Mouse (Mus musculus) MEL (cell line): Measurements from ENCODE around the gene Meaf6. TPM values are rescaled to one million over a fixed set of nuclear protein-coding genes. Genes with fewer than 3 reads are reported as not detected.

Source experiments
- DNase-seq: peaks from one replicate; pipeline ENCODE4 v3.0.0; 2011; ENCODE audit warnings: low read depth, low spot score
- H3K27ac ChIP-seq: 2 replicates; pipeline ENCODE4 v1.5.1; 2012; ENCODE audit warnings: low read depth, mild to moderate bottlenecking, control low read depth, low read length, moderate library complexity; ENCODE audit not compliant: control insufficient read depth
- H3K27me3 ChIP-seq, 2 experiments: fragments of 150-350 bp in 1 of 2; sonication (generic) in 1 of 2; 2 replicates each; pipeline ENCODE4 v1.6.1; 2012; ENCODE audit warnings: low read length in 2 of 2, mild to moderate bottlenecking in 2 of 2, improper control_type of control experiment in 1 of 2, moderate library complexity in 1 of 2; ENCODE audit not compliant: insufficient read depth in 2 of 2, control insufficient read depth in 1 of 2
- H3K36me3 ChIP-seq, 2 experiments: 2 replicates each; pipeline ENCODE4 v1.6.1; 2012 to 2014; ENCODE audit warnings: low read length in 2 of 2, improper control_type of control experiment in 1 of 2, inconsistent platforms in 1 of 2, mild to moderate bottlenecking in 1 of 2; ENCODE audit not compliant: insufficient read depth in 2 of 2, control insufficient read depth in 1 of 2
- H3K4me1 ChIP-seq, 2 experiments: fragments of 150-350 bp in 1 of 2; sonication (generic) in 1 of 2; 2 replicates each; pipeline ENCODE4 v1.6.1; 2012; ENCODE audit warnings: low read length in 2 of 2, improper control_type of control experiment in 1 of 2, mild to moderate bottlenecking in 1 of 2; ENCODE audit not compliant: insufficient read depth in 2 of 2, control insufficient read depth in 1 of 2
- H3K4me3 ChIP-seq, 2 experiments: fragments of 150-350 bp in 1 of 2; sonication (generic) in 1 of 2; 2 replicates each; pipeline ENCODE4 v1.5.1; 2012; ENCODE audit warnings: low read depth in 2 of 2, low read length in 2 of 2, mild to moderate bottlenecking in 2 of 2, moderate library complexity in 2 of 2, control low read depth in 1 of 2, improper control_type of control experiment in 1 of 2; ENCODE audit not compliant: control insufficient read depth in 1 of 2, insufficient read depth in 1 of 2
- H3K79me2 ChIP-seq: 2 replicates; pipeline ENCODE4 v1.6.1; 2012; ENCODE audit warnings: mild to moderate bottlenecking, low read length, moderate library complexity; ENCODE audit not compliant: control insufficient read depth, poor library complexity, insufficient read depth
- H3K9ac ChIP-seq: 2 replicates; pipeline ENCODE4 v1.6.1; 2012; ENCODE audit warnings: low read depth, mild to moderate bottlenecking, control low read depth, low read length, moderate library complexity; ENCODE audit not compliant: control insufficient read depth, poor library complexity, severe bottlenecking
- H3K9me3 ChIP-seq: fragments of 150-350 bp; sonication (generic); replicated peaks from 2 replicates; pipeline ENCODE4 v1.6.1; 2012; ENCODE audit warnings: mild to moderate bottlenecking, low read length, improper control_type of control experiment, moderate library complexity; ENCODE audit not compliant: insufficient read depth
- BHLHE40 ChIP-seq: IDR thresholded peaks from 2 replicates; pipeline ENCODE4 v1.6.1; 2012; ENCODE audit warnings: low read depth, mild to moderate bottlenecking, inconsistent platforms, low read length, improper control_type of control experiment, borderline replicate concordance
- CHD1 ChIP-seq: IDR thresholded peaks from 2 replicates; pipeline ENCODE4 v1.6.1; 2012; ENCODE audit warnings: low read depth, mild to moderate bottlenecking, inconsistent platforms, low read length, improper control_type of control experiment
- CHD2 ChIP-seq: IDR thresholded peaks from 2 replicates; pipeline ENCODE4 v1.6.1; 2011; ENCODE audit warnings: low read length, improper control_type of control experiment
- CTCF ChIP-seq, 3 experiments: IDR thresholded peaks in 2 of 3; conservative IDR thresholded peaks in 1 of 3; 2 replicates each; pipeline ENCODE4 v1.5.1; 2011 to 2012; ENCODE audit warnings: low read length in 3 of 3, low read depth in 2 of 3, mild to moderate bottlenecking in 2 of 3, improper control_type of control experiment in 1 of 3, inconsistent platforms in 1 of 3, mixed read lengths in 1 of 3, moderate library complexity in 1 of 3; ENCODE audit not compliant: control insufficient read depth in 1 of 3, insufficient read depth in 1 of 3, poor library complexity in 1 of 3, severe bottlenecking in 1 of 3
- ELF1 ChIP-seq: IDR thresholded peaks from 2 replicates; pipeline ENCODE4 v1.6.1; 2014; ENCODE audit warnings: low read depth, mild to moderate bottlenecking, inconsistent platforms, low read length, improper control_type of control experiment, moderate library complexity
- GABPA ChIP-seq: IDR thresholded peaks from 2 replicates; pipeline ENCODE4 v1.6.1; 2012; ENCODE audit warnings: low read depth, mild to moderate bottlenecking, inconsistent platforms, low read length, improper control_type of control experiment, moderate library complexity
- GATA1 ChIP-seq: IDR thresholded peaks from 2 replicates; pipeline ENCODE4 v1.6.1; 2011; ENCODE audit warnings: low read depth, low read length, improper control_type of control experiment
- HCFC1 ChIP-seq: IDR thresholded peaks from 2 replicates; pipeline ENCODE4 v1.6.1; 2012; ENCODE audit warnings: low read depth, mild to moderate bottlenecking, inconsistent platforms, low read length, improper control_type of control experiment, moderate library complexity
- JUND ChIP-seq: IDR thresholded peaks from 2 replicates; pipeline ENCODE4 v1.6.1; 2011; ENCODE audit warnings: low read depth, mild to moderate bottlenecking, improper control_type of control experiment, low read length
- MAFK ChIP-seq: IDR thresholded peaks from 2 replicates; pipeline ENCODE4 v1.6.1; 2011; ENCODE audit warnings: low read depth, mild to moderate bottlenecking, low read length, improper control_type of control experiment, borderline replicate concordance
- MAZ ChIP-seq: IDR thresholded peaks from 2 replicates; pipeline ENCODE4 v1.6.1; 2012; ENCODE audit warnings: low read depth, mild to moderate bottlenecking, inconsistent platforms, low read length, improper control_type of control experiment
- MEF2A ChIP-seq: IDR thresholded peaks from 2 replicates; pipeline ENCODE4 v1.6.1; 2014; ENCODE audit warnings: low read depth, mild to moderate bottlenecking, inconsistent platforms, low read length, improper control_type of control experiment; ENCODE audit not compliant: poor library complexity, insufficient replicate concordance, severe bottlenecking; ENCODE audit errors: extremely low read depth
- MYB ChIP-seq: IDR thresholded peaks from 2 replicates; pipeline ENCODE4 v1.6.1; 2011; ENCODE audit warnings: mild to moderate bottlenecking, low read depth, low read length, improper control_type of control experiment
- MYC ChIP-seq: IDR thresholded peaks from 2 replicates; pipeline ENCODE4 v1.6.1; 2011; ENCODE audit warnings: low read depth, mild to moderate bottlenecking, low read length, improper control_type of control experiment, moderate library complexity
- NELFE ChIP-seq: IDR thresholded peaks from 2 replicates; pipeline ENCODE4 v1.6.1; 2011; ENCODE audit warnings: low read depth, low read length, improper control_type of control experiment
- NRF1 ChIP-seq: IDR thresholded peaks from 2 replicates; pipeline ENCODE4 v1.6.1; 2014; ENCODE audit warnings: low read depth, mild to moderate bottlenecking, inconsistent platforms, low read length, improper control_type of control experiment, moderate library complexity; ENCODE audit not compliant: poor library complexity, insufficient read depth, severe bottlenecking
- POLR2AphosphoS2 ChIP-seq: IDR thresholded peaks from 2 replicates; pipeline ENCODE4 v1.6.1; 2011; ENCODE audit warnings: low read length, improper control_type of control experiment
- POLR2AphosphoS5 ChIP-seq: IDR thresholded peaks from 2 replicates; pipeline ENCODE4 v1.6.1; 2012; ENCODE audit warnings: low read depth, borderline replicate concordance, mild to moderate bottlenecking, inconsistent platforms, low read length, moderate library complexity, mixed read lengths
- RCOR1 ChIP-seq: IDR thresholded peaks from 2 replicates; pipeline ENCODE4 v1.6.1; 2012; ENCODE audit warnings: low read depth, mild to moderate bottlenecking, inconsistent platforms, low read length, improper control_type of control experiment
- SIN3A ChIP-seq: IDR thresholded peaks from 2 replicates; pipeline ENCODE4 v1.6.1; 2012; ENCODE audit warnings: low read length, improper control_type of control experiment, inconsistent platforms
- TAL1 ChIP-seq: IDR thresholded peaks from 2 replicates; pipeline ENCODE4 v1.6.1; 2012; ENCODE audit warnings: mild to moderate bottlenecking, inconsistent platforms, low read length, moderate library complexity, mixed read lengths
- TBP ChIP-seq: IDR thresholded peaks from 2 replicates; pipeline ENCODE4 v1.8.0; 2011; ENCODE audit warnings: low read depth, low read length, improper control_type of control experiment
- TCF12 ChIP-seq: IDR thresholded peaks from 2 replicates; pipeline ENCODE4 v1.6.1; 2014; ENCODE audit warnings: low read depth, mild to moderate bottlenecking, inconsistent platforms, low read length, improper control_type of control experiment, moderate library complexity
- UBTF ChIP-seq: IDR thresholded peaks from 2 replicates; pipeline ENCODE4 v1.6.1; 2012; ENCODE audit warnings: low read depth, mild to moderate bottlenecking, inconsistent platforms, low read length, improper control_type of control experiment, moderate library complexity, borderline replicate concordance; ENCODE audit not compliant: insufficient read depth
- USF2 ChIP-seq, 2 experiments: IDR thresholded peaks; 2 replicates each; pipeline ENCODE4 v1.6.1; 2011 to 2012; ENCODE audit warnings: improper control_type of control experiment in 2 of 2, low read length in 2 of 2, borderline replicate concordance in 1 of 2, inconsistent platforms in 1 of 2, low read depth in 1 of 2, mild to moderate bottlenecking in 1 of 2; ENCODE audit not compliant: insufficient read depth in 1 of 2
- ZC3H11A ChIP-seq: IDR thresholded peaks from 2 replicates; pipeline ENCODE4 v1.6.1; 2012; ENCODE audit warnings: low read depth, mild to moderate bottlenecking, inconsistent platforms, low read length, improper control_type of control experiment
- ZMIZ1 ChIP-seq: IDR thresholded peaks from 2 replicates; pipeline ENCODE4 v1.6.1; 2012; ENCODE audit warnings: low read depth, mild to moderate bottlenecking, inconsistent platforms, low read length, improper control_type of control experiment, moderate library complexity
- polyA plus RNA-seq, 2 experiments: library from polyadenylated mRNA; stranded (reverse) in 1 of 2; unstranded in 1 of 2; fragments of >175 nt in 1 of 2; fragments of >200 nt in 1 of 2; gene quantifications; 2 replicates each; pipeline versions ENCODE4 v1.2.1 to v1.2.4; 2012; ENCODE audit warnings: low replicate concordance in 2 of 2, low read depth in 1 of 2; ENCODE audit not compliant: insufficient read length in 2 of 2, insufficient read depth in 1 of 2, missing spikeins in 1 of 2
- total RNA-seq: library from RNA; depleted of rRNA; stranded (reverse); fragments of 300-350 nt; gene quantifications from 2 replicates; pipeline ENCODE4 v1.2.3, GENCODE M21; 2012

Meaf6 gene
- total and polyA plus RNA-seq, 3 experiments: 34.9 to 46.7 TPM; not detected in 1

DNA sequence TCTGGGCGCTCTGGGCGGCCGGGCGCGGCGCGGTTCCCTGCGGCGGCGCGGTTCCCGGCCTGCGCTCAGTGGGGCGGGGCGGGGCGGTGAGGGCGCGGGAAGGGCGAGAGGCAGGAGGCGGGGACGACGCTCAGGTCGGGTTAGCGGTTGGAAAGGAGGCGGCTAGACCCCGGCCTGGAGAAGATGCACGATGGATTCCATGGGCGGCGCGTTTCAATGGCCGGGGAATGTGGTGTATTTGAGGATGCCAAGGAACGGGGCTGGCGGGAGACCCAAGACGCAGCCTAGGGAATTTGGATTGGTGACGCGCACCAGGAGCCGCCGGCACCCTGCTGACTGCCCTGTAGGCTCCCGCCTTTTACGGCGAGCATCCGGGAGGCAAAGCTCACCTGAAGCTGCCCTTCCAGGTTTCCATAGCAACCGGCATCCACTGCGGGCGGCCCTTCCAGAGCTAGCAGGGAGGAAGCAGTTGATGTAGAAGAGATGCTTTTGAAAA is 460 bp downstream of the Meaf6 start:
- DNase-seq: peak; percentile 85
- peaks cover 0 to 14% of the 10 kb centered on the region in 2 experiments; a peak in 3 of 4 replicates for H3K4me1 ChIP-seq
- peaks cover 2 to 13% of the 10 kb centered on the region in 2 experiments; a peak in 2 of 4 replicates for H3K36me3 ChIP-seq
- H3K9ac ChIP-seq: peak overlapping the region; percentile 96
- H3K79me2 ChIP-seq: peaks cover 13% of the 10 kb centered on the region
- H3K27ac ChIP-seq: peak overlapping the region; percentile 71
- peak overlapping the region; percentile 69 to 83 for H3K4me3 ChIP-seq
- no peaks in the 10 kb centered on the region for H3K27me3 ChIP-seq
- TF ChIP-seq SIN3A (no peak), ZMIZ1 (0 out of 2 replicates have a peak, but pooled peaks have one; percentile 38), MYB (no peak), POLR2AphosphoS2 (no peak), MAZ (0 out of 2 replicates have a peak, but pooled peaks have one; percentile 42), TCF12 (no peak), CHD1 (no peak), RCOR1 (no peak), ELF1 (no peak), JUND (no peak), MYC (no peak), ZC3H11A (no peak), CTCF (IDR thresholded peaks at IDR 0.05 in 2 of 3, conservative IDR thresholded peaks at IDR 0.05 in 1 of 3; ENCODE audit: control insufficient read depth in 1 of 3, insufficient read depth in 1 of 3, low read depth in 2 of 3, low read length in 3 of 3, poor library complexity in 1 of 3, severe bottlenecking in 1 of 3) (no peak), UBTF (no peak), MAFK (no peak), TBP (no peak)
- no peaks in the 10 kb centered on the region for H3K9me3 ChIP-seq

DNA sequence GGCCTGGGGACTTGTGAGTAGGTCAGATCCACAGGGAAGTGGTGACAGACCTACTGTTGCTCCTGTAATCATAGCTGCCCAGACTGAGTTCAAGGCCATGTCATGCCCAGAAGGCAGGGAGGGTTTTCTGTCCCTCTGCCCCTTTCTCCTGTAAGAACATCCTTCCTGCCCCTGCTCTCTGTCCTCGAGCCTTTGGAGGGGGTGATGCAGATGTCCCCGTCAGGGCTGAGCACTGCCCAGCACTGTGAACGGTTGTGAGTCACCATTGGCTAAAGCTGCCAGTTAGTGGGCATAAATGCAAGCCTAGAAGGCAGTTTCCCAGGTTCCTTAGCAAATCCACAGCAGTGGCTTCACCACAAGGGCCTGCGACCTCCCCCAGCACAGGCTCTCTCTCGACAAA is 8.1 kb downstream of the Meaf6 start:
- Histone ChIP-seq H3K9me3 (no peaks in the 10 kb centered on the region), H3K4me1 (no peaks in the 10 kb centered on the region), H3K27ac (no peak overlapping the region), H3K4me3 (no peak overlapping the region), H3K36me3 (peaks cover 0 to 2% of the 10 kb centered on the region in 2 experiments; a peak in 1 of 4 replicates), H3K9ac (no peak overlapping the region), H3K79me2 (no peaks in the 10 kb centered on the region; the same call in 1 of the 2 replicates), H3K27me3 (no peaks in the 10 kb centered on the region)
- TF ChIP-seq TCF12: no peak
- no peak for TF ChIP-seq TBP
- TF ChIP-seq BHLHE40: no peak
- TF ChIP-seq CHD1: no peak
- no peak for TF ChIP-seq MAFK
- no peak for TF ChIP-seq HCFC1
- no peak for TF ChIP-seq USF2 (IDR thresholded peaks at IDR 0.05; ENCODE audit: borderline replicate concordance in 1 of 2, insufficient read depth in 1 of 2, low read depth in 1 of 2, low read length in 2 of 2)
- no peak for TF ChIP-seq MEF2A
- no peak for TF ChIP-seq MAZ
- TF ChIP-seq ZC3H11A: no peak
- TF ChIP-seq UBTF: no peak
- TF ChIP-seq NELFE: no peak
- no peak for TF ChIP-seq CHD2
- no peak for TF ChIP-seq TAL1
- TF ChIP-seq GATA1: no peak
- no peak for TF ChIP-seq NRF1
- TF ChIP-seq SIN3A: no peak
- TF ChIP-seq POLR2AphosphoS5: no peak
- TF ChIP-seq GABPA: no peak
- no peak for DNase-seq
